Mouse (Mus musculus) midbrain, embryonic 10.5 days (tissue): ENCODE data around the gene Cdhr4. TPM values are rescaled to one million over a fixed set of nuclear protein-coding genes. Genes with fewer than 3 reads are reported as not detected.
"Not testable (repeated sequence)": the region's sequence is repeated elsewhere in the genome, so short reads cannot be mapped to it uniquely, and the experiment has no call there.

Source experiments
- DNase-seq: peaks from one replicate; pipeline ENCODE4 v3.0.0-alpha.2; 2017; ENCODE audit warnings: low spot score
- H3K27ac ChIP-seq: fragments of 300-500 bp; sonication (generic); replicated peaks from 2 replicates; pipeline ENCODE4 v1.5.1; 2016; ENCODE audit warnings: mild to moderate bottlenecking
- H3K27me3 ChIP-seq: fragments of 300-500 bp; sonication (generic); 2 replicates; pipeline ENCODE4 v1.6.1; 2016; ENCODE audit warnings: low read depth, mild to moderate bottlenecking; ENCODE audit not compliant: poor library complexity, severe bottlenecking
- H3K36me3 ChIP-seq: fragments of 300-500 bp; sonication (generic); 2 replicates; pipeline ENCODE4 v1.6.1; 2016; ENCODE audit warnings: mild to moderate bottlenecking, moderate library complexity
- H3K4me1 ChIP-seq: fragments of 300-500 bp; sonication (generic); 2 replicates; pipeline ENCODE4 v1.6.1; 2016
- H3K4me3 ChIP-seq: fragments of 300-500 bp; sonication (generic); 2 replicates; pipeline ENCODE4 v1.5.1; 2016; ENCODE audit warnings: mild to moderate bottlenecking, moderate library complexity
- H3K9me3 ChIP-seq: fragments of 300-500 bp; sonication (generic); replicated peaks from 2 replicates; pipeline ENCODE4 v1.6.1; 2016; ENCODE audit warnings: mild to moderate bottlenecking
- WGBS: fragments of 180-500 bp; shearing (Covaris S2); methylation state at CpG from one replicate; pipeline ENCODE4 v1.1.7; 2016; 5-methylcytosine and 5-hydroxymethylcytosine counted together
- polyA plus RNA-seq: library from polyadenylated mRNA; unstranded; fragments of >200 nt; fragmentation: Nextera tagmentation; extraction: Ambion mirVana; gene quantifications from 2 replicates; pipeline ENCODE4 v1.2.1, GENCODE M21; 2016

Cdhr4 gene
- polyA plus RNA-seq, 1 experiment from 2014 or later, result 2.2 TPM

DNA sequence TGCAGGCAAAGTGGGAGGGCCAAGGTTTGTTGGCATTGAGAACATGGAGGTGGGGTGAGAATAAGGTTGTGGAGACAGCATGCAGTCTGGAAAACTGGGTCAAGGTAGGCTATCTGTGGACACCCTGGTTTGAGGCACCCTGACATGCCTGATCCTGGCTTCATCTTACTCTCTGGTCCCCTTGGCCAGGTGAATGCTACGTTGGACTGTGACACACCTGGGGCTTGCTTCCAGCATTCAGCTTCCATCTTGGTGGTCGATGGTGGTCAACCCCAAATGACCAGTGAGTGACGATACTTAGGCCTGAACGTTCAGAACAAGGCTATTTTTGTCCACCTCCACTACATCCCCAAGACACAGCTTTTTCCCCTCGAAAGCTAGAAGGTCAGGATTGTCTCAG, 3.8 kb downstream of the Cdhr4 start, which contains the start of gene Gm20662:
Gm20662 (plus strand) TSS at position 301 of the 400 bp plus-strand sequence.
- Histone ChIP-seq H3K36me3 (no peaks in the 10 kb centered on the region), H3K27ac (no peak within 1 kb of the TSS), H3K9me3 (no peaks in the 10 kb centered on the region), H3K4me3 (no peak within 1 kb of the TSS), H3K27me3 (no peaks in the 10 kb centered on the region), H3K4me1 (no peaks in the 10 kb centered on the region)
- no peak for DNase-seq
- 89% methylated on average over 5 of the region's 5 CpGs for WGBS

DNA sequence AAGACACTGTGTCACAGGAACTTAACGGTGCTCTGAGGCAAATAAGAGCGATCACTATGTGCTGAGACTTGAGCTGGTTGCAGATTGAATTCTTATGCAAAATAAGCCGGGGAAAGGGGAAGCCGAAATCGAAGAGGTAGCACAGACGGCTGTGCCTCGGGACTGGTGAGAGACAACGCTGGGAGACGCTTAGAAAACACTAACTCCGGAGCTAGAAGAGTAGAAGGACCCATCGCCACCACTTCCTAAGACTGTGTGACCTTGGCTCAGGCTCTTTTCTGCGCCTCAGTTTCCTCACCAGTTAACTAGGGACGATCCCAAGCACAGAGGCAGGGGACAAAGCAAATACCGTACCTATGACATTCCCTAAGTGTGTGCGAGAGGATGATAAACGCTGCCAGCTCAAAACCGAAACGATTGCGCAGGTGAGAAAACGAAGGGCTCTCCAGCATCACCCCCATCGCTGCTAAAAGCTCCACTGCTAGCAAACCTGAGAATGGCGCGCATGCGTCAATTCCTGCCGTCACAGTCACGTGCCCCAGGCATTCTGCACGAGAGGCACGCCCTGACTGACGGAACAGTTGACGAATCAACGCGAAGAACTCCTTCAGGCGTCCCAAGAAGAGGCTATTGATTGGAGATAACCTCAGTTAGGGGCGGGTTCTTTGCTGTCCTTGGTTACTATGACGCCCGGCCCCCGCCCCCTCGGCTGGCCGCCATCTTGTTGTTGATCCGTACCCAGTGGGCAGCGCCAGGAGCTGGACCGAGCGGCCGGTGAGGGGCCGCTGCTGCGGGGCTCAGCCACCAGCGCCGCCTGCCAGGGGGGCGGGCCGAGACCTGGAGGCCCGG, 9.8 kb downstream of the Cdhr4 start, which contains the start of gene Ip6k1:
Ip6k1 (plus strand) TSS at position 580 of the 849 bp plus-strand sequence.
- H3K27me3 ChIP-seq, result no peaks in the 10 kb centered on the region
- H3K4me1 ChIP-seq, result peaks cover 31% of the 10 kb centered on the region
- H3K9me3 ChIP-seq, result no peaks in the 10 kb centered on the region
- H3K27ac ChIP-seq, result peak within 1 kb of the TSS; percentile 96
- peak within 1 kb of the TSS; percentile 97 for H3K4me3 ChIP-seq
- whole genome bisulfite sequencing, result under 1% methylated on average over 51 of the region's 51 CpGs
- peaks cover 11% of the 10 kb centered on the region for H3K36me3 ChIP-seq
- DNase-seq, result peak; percentile 99

GRCm38 (mm10) chr9:108002778-108003530, 10.7 kb downstream of the Cdhr4 start:
- WGBS, result under 1% methylated on average over 50 of the region's 50 CpGs
- DNase-seq, result no peak
- H3K36me3 ChIP-seq, result peaks cover 14% of the 10 kb centered on the region
- H3K4me3 ChIP-seq, result peak overlapping the region; percentile 97
- no peaks in the 10 kb centered on the region for H3K27me3 ChIP-seq
- peak overlapping the region; percentile 96 for H3K27ac ChIP-seq
- H3K4me1 ChIP-seq, result peaks cover 31% of the 10 kb centered on the region
- H3K9me3 ChIP-seq, result no peaks in the 10 kb centered on the region

DNA sequence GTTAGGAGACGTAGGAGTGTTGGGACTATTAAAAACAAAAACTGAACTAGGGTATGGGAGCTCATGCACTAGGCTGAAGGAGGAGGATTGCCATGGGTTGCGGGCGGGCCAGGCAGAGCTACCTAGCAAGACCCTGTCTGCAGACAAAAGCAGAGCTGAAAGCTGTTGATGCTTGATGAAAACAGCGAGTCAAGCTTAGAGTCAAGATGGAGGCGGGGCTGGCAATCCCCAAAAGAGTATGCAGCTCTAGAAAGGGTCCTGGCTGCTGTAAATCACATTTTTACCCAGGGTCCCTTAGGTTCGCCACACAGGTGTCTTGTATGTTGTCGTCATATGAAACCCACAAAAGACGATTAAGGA, 11.2 kb downstream of the Cdhr4 start:
- H3K27me3 ChIP-seq, result no peaks in the 10 kb centered on the region
- H3K4me1 ChIP-seq, result peaks cover 31% of the 10 kb centered on the region
- peak overlapping the region; percentile 96 for H3K27ac ChIP-seq
- H3K36me3 ChIP-seq, result peaks cover 16% of the 10 kb centered on the region
- H3K9me3 ChIP-seq, result no peaks in the 10 kb centered on the region
- 26% methylated on average over 8 of the region's 8 CpGs for WGBS
- peak; percentile 25 for DNase-seq
- peak overlapping the region; percentile 97 for H3K4me3 ChIP-seq

GRCm38 (mm10) chr9:108008041-108008440, 15.7 kb downstream of the Cdhr4 start:
- H3K27me3 ChIP-seq, result no peaks in the 10 kb centered on the region
- no peak for DNase-seq
- peaks cover 22% of the 10 kb centered on the region for H3K4me1 ChIP-seq
- no peaks in the 10 kb centered on the region for H3K9me3 ChIP-seq
- WGBS, result 88% methylated on average over 5 of the region's 5 CpGs
- no peak overlapping the region for H3K4me3 ChIP-seq
- peaks cover 44% of the 10 kb centered on the region for H3K36me3 ChIP-seq
- H3K27ac ChIP-seq, result no peak overlapping the region

GRCm38 (mm10) chr9:108010385-108010784, 18.1 kb downstream of the Cdhr4 start:
- Histone ChIP-seq H3K36me3 (peaks cover 52% of the 10 kb centered on the region), H3K9me3 (no peaks in the 10 kb centered on the region), H3K27me3 (no peaks in the 10 kb centered on the region), H3K27ac (no peak overlapping the region), H3K4me3 (no peak overlapping the region), H3K4me1 (0 out of 2 replicates have a peak, but pooled peaks cover under 1% of the 10 kb centered on the region)
- DNase-seq, result no peak

GRCm38 (mm10) chr9:108013577-108013976, 21.3 kb downstream of the Cdhr4 start:
- not testable (repeated sequence) for H3K4me3 ChIP-seq, H3K4me1 ChIP-seq, DNase-seq, H3K27me3 ChIP-seq, H3K9me3 ChIP-seq, H3K27ac ChIP-seq
- 97% methylated on average over 2 of the region's 2 CpGs for WGBS
- peaks cover 62% of the 10 kb centered on the region for H3K36me3 ChIP-seq

GRCm38 (mm10) chr9:108017127-108017526, 24.8 kb downstream of the Cdhr4 start:
- H3K4me1 ChIP-seq, result no peaks in the 10 kb centered on the region
- 85% methylated on average over 3 of the region's 3 CpGs for WGBS
- DNase-seq, result no peak
- peaks cover 44% of the 10 kb centered on the region for H3K36me3 ChIP-seq
- H3K27ac ChIP-seq, result no peak overlapping the region
- no peaks in the 10 kb centered on the region for H3K9me3 ChIP-seq
- no peaks in the 10 kb centered on the region for H3K27me3 ChIP-seq
- H3K4me3 ChIP-seq, result no peak overlapping the region

DNA sequence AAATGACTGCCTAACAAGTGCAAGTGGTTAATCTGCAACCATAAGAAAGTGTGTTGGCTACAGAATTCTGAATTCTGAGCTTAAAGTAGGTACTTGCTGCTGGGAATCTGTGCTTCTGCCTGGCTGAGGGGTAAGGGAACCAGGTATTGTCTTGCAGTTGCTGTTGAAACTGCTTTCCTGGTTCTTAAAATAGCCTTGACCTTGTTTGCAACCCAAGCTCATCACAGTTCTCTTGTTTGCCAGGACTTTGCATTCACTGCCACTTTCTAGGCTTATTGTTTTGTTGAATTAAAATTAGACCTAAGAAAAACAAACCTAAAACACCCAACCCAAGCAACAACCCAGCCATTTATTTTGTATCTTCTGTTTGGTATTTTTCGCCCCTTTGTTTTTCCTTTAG, 28.4 kb downstream of the Cdhr4 start:
- no peak overlapping the region for H3K27ac ChIP-seq
- no peaks in the 10 kb centered on the region for H3K9me3 ChIP-seq
- H3K36me3 ChIP-seq, result peaks cover 36% of the 10 kb centered on the region
- WGBS, result 96% methylated on average over 1 of the region's 1 CpGs
- no peak for DNase-seq
- no peak overlapping the region for H3K4me3 ChIP-seq
- no peaks in the 10 kb centered on the region for H3K4me1 ChIP-seq
- no peaks in the 10 kb centered on the region for H3K27me3 ChIP-seq

GRCm38 (mm10) chr9:108023216-108023615, 30.9 kb downstream of the Cdhr4 start:
- whole genome bisulfite sequencing, result 88% methylated on average over 3 of the region's 3 CpGs

DNA sequence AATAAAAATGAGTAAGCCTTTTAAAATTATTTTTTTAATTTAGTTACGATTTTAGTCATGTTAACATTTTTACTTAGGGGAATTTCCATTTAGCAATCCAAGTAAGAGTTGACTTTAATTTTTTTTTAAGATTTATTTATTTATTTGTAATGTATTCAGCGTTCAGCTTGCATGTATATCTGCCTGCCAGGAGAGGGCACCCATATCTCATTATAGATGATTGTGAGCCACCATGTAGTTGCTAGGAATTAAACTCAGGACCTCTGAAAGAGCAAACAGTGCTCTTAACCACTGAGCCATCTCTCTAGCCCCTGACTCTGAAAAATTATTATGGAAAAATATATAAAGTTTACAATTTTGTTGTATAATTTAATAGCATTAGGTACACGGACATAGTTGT, 34.3 kb downstream of the Cdhr4 start:
- Histone ChIP-seq H3K27me3 (no peaks in the 10 kb centered on the region), H3K4me3 (no peak overlapping the region), H3K36me3 (peaks cover 70% of the 10 kb centered on the region), H3K4me1 (no peaks in the 10 kb centered on the region), H3K9me3 (peaks cover 7% of the 10 kb centered on the region; the same call in 1 of the 2 replicates), H3K27ac (no peak overlapping the region)
- 92% methylated on average over 3 of the region's 3 CpGs for WGBS
- DNase-seq, result no peak

More at GRCm38 (mm10) chr9:108023216-108023615, 30.9 kb downstream of the Cdhr4 start:
- Histone ChIP-seq H3K9me3 (peaks cover 7% of the 10 kb centered on the region; the same call in 1 of the 2 replicates), H3K27ac (no peak overlapping the region), H3K27me3 (no peaks in the 10 kb centered on the region), H3K4me3 (no peak overlapping the region), H3K36me3 (peaks cover 47% of the 10 kb centered on the region), H3K4me1 (no peaks in the 10 kb centered on the region)
- DNase-seq, result no peak

- Histone ChIP-seq H3K4me3 (no peak overlapping the region), H3K27ac (no peak overlapping the region), H3K27me3 (no peaks in the 10 kb centered on the region), H3K9me3 (peaks cover 7% of the 10 kb centered on the region; the same call in 1 of the 2 replicates), H3K36me3 (peaks cover 83% of the 10 kb centered on the region), H3K4me1 (no peaks in the 10 kb centered on the region)
- 94% methylated on average over 3 of the region's 3 CpGs for WGBS
- DNase-seq, result no peak
Measured at GRCm38 (mm10) chr9:108027867-108028266, 35.6 kb downstream of the Cdhr4 start.

- Histone ChIP-seq H3K4me1 (no peaks in the 10 kb centered on the region), H3K9me3 (peaks cover 7% of the 10 kb centered on the region; the same call in 1 of the 2 replicates), H3K27ac (no peak overlapping the region), H3K4me3 (no peak overlapping the region), H3K36me3 (peaks cover 88% of the 10 kb centered on the region), H3K27me3 (no peaks in the 10 kb centered on the region)
- WGBS, result 92% methylated on average over 5 of the region's 5 CpGs
- no peak for DNase-seq
Measured at GRCm38 (mm10) chr9:108032126-108032525, 39.8 kb downstream of the Cdhr4 start.
